ENCODE assay signal across 37 mouse cellular contexts in the genomic region with DNA sequence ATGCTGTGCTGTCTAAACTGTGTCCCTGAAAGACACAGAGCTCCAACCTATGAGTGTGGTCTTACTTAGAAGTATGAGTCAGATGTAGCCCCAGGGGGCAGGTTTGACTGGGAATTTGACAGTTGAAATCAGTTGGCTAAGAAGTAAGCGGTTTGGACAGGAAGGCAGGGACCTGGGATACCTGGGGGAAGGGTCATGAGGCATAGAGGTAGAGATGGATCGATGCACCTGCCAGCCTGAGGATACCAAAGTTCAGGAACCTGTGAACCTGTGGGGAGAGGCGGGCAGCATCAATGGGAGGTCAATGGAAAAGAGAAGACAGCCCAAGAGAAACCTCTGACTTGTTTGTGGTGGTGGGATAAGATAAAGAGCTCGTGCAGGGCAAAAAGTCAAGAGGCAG. TPM values are rescaled to one million over a fixed set of nuclear protein-coding genes. Genes with fewer than 3 reads are reported as not detected.
"Had no signal": no experiment of that assay in that cellular context is flagged by ENCODE, and none has a peak within 500 bp of the region (broad histone marks: within the 10 kb centered on the region; RNA-seq: fewer than 3 reads in every experiment).

No protein-coding gene starts in this region.

- H3K36me3 ChIP-seq: embryonic facial prominence, embryonic 10.5 days; embryonic facial prominence, embryonic 12.5 days; embryonic facial prominence, embryonic 13.5 days; embryonic facial prominence, embryonic 15.5 days; forebrain, embryonic 10.5 days; forebrain, embryonic 12.5 days; forebrain, embryonic 15.5 days had no signal

- H3K9me3 ChIP-seq: embryonic facial prominence, embryonic 10.5 days; embryonic facial prominence, embryonic 12.5 days; embryonic facial prominence, embryonic 13.5 days; embryonic facial prominence, embryonic 15.5 days; forebrain, embryonic 10.5 days; forebrain, embryonic 12.5 days; forebrain, embryonic 13.5 days; forebrain, embryonic 15.5 days had no signal

- H3K4me2 ChIP-seq: embryonic facial prominence, embryonic 12.5 days; embryonic facial prominence, embryonic 13.5 days; embryonic facial prominence, embryonic 15.5 days; forebrain, embryonic 12.5 days; forebrain, embryonic 13.5 days; forebrain, embryonic 15.5 days had no signal

- H3K4me1 ChIP-seq: embryonic facial prominence, embryonic 13.5 days; embryonic facial prominence, embryonic 15.5 days; forebrain, embryonic 15.5 days had no signal

- H3K27me3 ChIP-seq: embryonic facial prominence, embryonic 12.5 days; forebrain, embryonic 15.5 days had no signal

- H3K4me3 ChIP-seq: embryonic facial prominence, embryonic 10.5 days; embryonic facial prominence, embryonic 12.5 days; embryonic facial prominence, embryonic 13.5 days; embryonic facial prominence, embryonic 15.5 days; erythroblast, embryonic 14.5 days; forebrain, embryonic 10.5 days; forebrain, embryonic 12.5 days; forebrain, embryonic 13.5 days; forebrain, embryonic 15.5 days; gastrocnemius, adult 2 months; heart, adult 2 months had no signal

- H3K9ac ChIP-seq: embryonic facial prominence, embryonic 12.5 days; embryonic facial prominence, embryonic 13.5 days; embryonic facial prominence, embryonic 15.5 days; forebrain, embryonic 12.5 days; forebrain, embryonic 13.5 days; forebrain, embryonic 15.5 days; forebrain, postnatal 0 days had no signal

- H3K27ac ChIP-seq: embryonic facial prominence, embryonic 10.5 days; embryonic facial prominence, embryonic 12.5 days; embryonic facial prominence, embryonic 13.5 days; embryonic facial prominence, embryonic 15.5 days; forebrain, embryonic 10.5 days; forebrain, embryonic 12.5 days; forebrain, embryonic 13.5 days; forebrain, embryonic 15.5 days; gastrocnemius, adult 2 months; heart, adult 2 months had no signal

- DNase-seq: cerebellum, adult 2 months; cerebellum, adult 8-10 months; cerebellum, adult 9-10 months; cerebellum, adult 9-11 months; cerebellum, postnatal 10 days; cerebellum, postnatal 14 days; cerebellum, postnatal 25 days; cerebellum, postnatal 36 days; embryo, embryonic 11 days; forebrain, postnatal 0 days; gastrocnemius, adult 2 months; gastrocnemius, postnatal 10 days; gastrocnemius, postnatal 14 days; gastrocnemius, postnatal 25 days; gastrocnemius, postnatal 36 days; heart, adult 11 months; heart, adult 18-20 months; heart, adult 2 months had no signal

- ATAC-seq: forebrain, embryonic 13.5 days; forebrain, embryonic 14.5 days; forebrain, embryonic 15.5 days; forebrain, embryonic 16.5 days; forebrain, postnatal 0 days had no signal

RNA-seq across cellular contexts. Expression of a gene that starts 32.7 kb away (rescaled TPM):
- total RNA-seq: common myeloid progenitor, adult 5-6 weeks; gastrocnemius, adult 18-20 months; gastrocnemius, adult 2 months; gastrocnemius, adult 8-10 months; gastrocnemius, postnatal 10 days; gastrocnemius, postnatal 14 days; gastrocnemius, postnatal 25 days; gastrocnemius, postnatal 36 days; gastrocnemius, postnatal 4 days; granulocyte monocyte progenitor cell, adult 5-6 weeks; heart, adult 18-20 months; heart, adult 2 months had no signal
- polyA plus RNA-seq: cerebellum, adult 2 months; cortical plate, adult 2 months; erythroblast, embryonic 14.5 days; forebrain, embryonic 13.5 days; forebrain, embryonic 14.5 days; forebrain, embryonic 15.5 days; forebrain, embryonic 16.5 days; forebrain, postnatal 0 days; frontal cortex, adult 2 months; gonadal fat pad, adult 2 months; heart, adult 2 months had no signal
